Mouse (Mus musculus) heart, postnatal 0 days (tissue): ENCODE measurements around the gene Msh4. TPM values are rescaled to one million over a fixed set of nuclear protein-coding genes. Genes with fewer than 3 reads are reported as not detected.

ENCODE experiments used
- ATAC-seq: fragments of 200-750 bp; cut with Nextera tagmentation; 2 replicates; pipeline ENCODE4 v1.8.0; 2017; ENCODE audit warnings: low read depth, moderate number of reproducible peaks, moderate library complexity; ENCODE audit not compliant: insufficient read depth
- DNase-seq: peaks from one replicate; pipeline ENCODE4 v3.0.0-alpha.2; 2016; ENCODE audit warnings: low spot score
- H3K27ac ChIP-seq: fragments of 300-500 bp; sonication (generic); 2 replicates; pipeline ENCODE4 v1.5.1; 2014; ENCODE audit warnings: low read depth, mild to moderate bottlenecking
- H3K27me3 ChIP-seq: fragments of 300-500 bp; sonication (generic); 2 replicates; pipeline ENCODE4 v1.6.1; 2014; ENCODE audit warnings: low read length, mixed read lengths; ENCODE audit not compliant: control insufficient read depth, insufficient read depth
- H3K36me3 ChIP-seq: fragments of 300-500 bp; sonication (generic); replicated peaks from 2 replicates; pipeline ENCODE4 v1.6.1; 2014; ENCODE audit warnings: low read length, mixed read lengths; ENCODE audit not compliant: control insufficient read depth, insufficient read depth
- H3K4me1 ChIP-seq: fragments of 300-500 bp; sonication (generic); 2 replicates; pipeline ENCODE4 v1.6.1; 2014; ENCODE audit warnings: antibody characterized with exemption; ENCODE audit not compliant: control insufficient read depth, insufficient read depth
- H3K4me2 ChIP-seq: fragments of 300-500 bp; sonication (generic); 2 replicates; pipeline ENCODE4 v1.6.1; 2014; ENCODE audit warnings: low read depth, mild to moderate bottlenecking, low read length, moderate library complexity
- H3K4me3 ChIP-seq: fragments of 300-500 bp; sonication (generic); 2 replicates; pipeline ENCODE4 v1.5.1; 2014; ENCODE audit warnings: low read depth, low read length
- H3K9ac ChIP-seq: fragments of 300-500 bp; sonication (generic); replicated peaks from 2 replicates; pipeline ENCODE4 v1.6.1; 2014; ENCODE audit warnings: low read depth, low read length, mixed read lengths
- H3K9me3 ChIP-seq: fragments of 300-500 bp; sonication (generic); replicated peaks from 2 replicates; pipeline ENCODE4 v1.6.1; 2016; ENCODE audit warnings: low read length; ENCODE audit not compliant: control insufficient read depth
- CTCF ChIP-seq: IDR thresholded peaks from 2 replicates; pipeline ENCODE4 v1.5.1; 2016; ENCODE audit warnings: antibody characterized with exemption, control low read depth, low read depth
- EP300 ChIP-seq: IDR thresholded peaks from 2 replicates; pipeline ENCODE4 v1.6.1; 2016; ENCODE audit warnings: antibody characterized with exemption, low read depth
- whole genome bisulfite sequencing: fragments of 180-500 bp; shearing (Covaris S2); extraction: QIAGEN DNeasy Blood & Tissue Kit; methylation state at CpG from one replicate; pipeline ENCODE4 v1.1.7; 2014; 5-methylcytosine and 5-hydroxymethylcytosine counted together
- polyA plus RNA-seq: library from polyadenylated mRNA; unstranded; fragments of >200 nt; fragmentation: Nextera tagmentation; extraction: Ambion mirVana; gene quantifications from 2 replicates; pipeline ENCODE4 v1.2.1, GENCODE M21; 2015
- total RNA-seq: library from RNA; depleted of rRNA; stranded (reverse); fragments of >200 nt; gene quantifications from 2 replicates; pipeline ENCODE4 v1.2.3, GENCODE M21; 2014; ENCODE audit warnings: low replicate concordance; rRNA removed

The Msh4 gene
- total and polyA plus RNA-seq, 2 experiments from 2014 or later, result 0.07 TPM; not detected in 1

DNA sequence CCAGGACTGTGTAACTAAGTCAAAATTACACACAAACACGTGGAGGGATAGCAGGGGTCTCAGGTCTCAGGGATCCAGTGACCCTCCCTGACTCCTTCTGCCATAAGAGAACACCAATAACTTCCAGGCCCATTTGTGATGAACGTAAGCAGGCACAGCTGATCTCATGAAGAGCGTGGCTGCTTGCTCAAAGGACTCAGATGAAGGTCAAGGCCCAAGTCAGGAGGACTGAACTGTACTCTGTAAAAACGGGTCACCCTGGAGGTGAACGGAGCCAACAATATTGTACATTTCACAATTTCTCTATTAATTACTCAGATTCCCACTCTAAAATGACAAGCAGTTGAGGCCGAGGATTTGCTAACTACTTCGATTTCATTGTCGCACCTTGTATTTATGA is 91.9 kb downstream of the Msh4 start:
- ATAC-seq, result no peak
- WGBS, result 86% methylated on average over 8 of the region's 8 CpGs

DNA sequence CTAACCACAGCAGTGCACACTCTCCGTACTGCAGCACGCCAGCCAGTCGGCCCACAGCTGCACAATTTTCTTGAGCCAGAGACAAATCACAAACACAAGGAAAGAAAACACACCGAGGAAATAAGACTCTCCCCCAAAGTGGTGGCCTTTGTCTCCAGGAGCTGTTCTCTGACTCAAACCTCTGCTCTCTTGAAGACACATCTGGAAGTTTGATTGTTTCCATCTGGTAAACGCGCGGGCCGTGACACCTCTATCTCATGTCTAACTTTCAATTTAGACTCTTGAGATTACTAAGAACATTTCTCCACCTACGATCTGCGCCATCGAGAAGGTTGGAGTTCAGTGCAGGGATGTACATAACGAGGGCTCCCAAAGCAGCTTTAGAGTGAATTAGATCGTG is 97.5 kb downstream of the Msh4 start:
- ATAC-seq (no peak), DNase-seq (no peak)
- Histone ChIP-seq H3K27ac (no peak overlapping the region), H3K4me3 (no peak overlapping the region), H3K9ac (no peak overlapping the region), H3K36me3 (no peaks in the 10 kb centered on the region), H3K27me3 (no peaks in the 10 kb centered on the region), H3K4me1 (no peaks in the 10 kb centered on the region), H3K9me3 (no peaks in the 10 kb centered on the region), H3K4me2 (no peak overlapping the region)
- TF ChIP-seq EP300 (no peak), CTCF (no peak)
- 61% methylated on average over 13 of the region's 13 CpGs for WGBS

More for the DNA sequence above, 91.9 kb downstream of the Msh4 start:
- Histone ChIP-seq H3K27ac (no peak overlapping the region), H3K4me2 (no peak overlapping the region), H3K4me3 (no peak overlapping the region), H3K27me3 (no peaks in the 10 kb centered on the region), H3K4me1 (no peaks in the 10 kb centered on the region), H3K9ac (no peak overlapping the region), H3K36me3 (no peaks in the 10 kb centered on the region), H3K9me3 (no peaks in the 10 kb centered on the region)
- TF ChIP-seq EP300 (no peak), CTCF (no peak)
- no peak for DNase-seq

GRCm38 (mm10) chr3:153807444-153808149 is 98.3 kb downstream of the Msh4 start:
- Histone ChIP-seq H3K4me1 (no peaks in the 10 kb centered on the region), H3K9ac (no peak overlapping the region), H3K9me3 (no peaks in the 10 kb centered on the region), H3K27ac (no peak overlapping the region), H3K4me3 (no peak overlapping the region), H3K36me3 (no peaks in the 10 kb centered on the region), H3K27me3 (no peaks in the 10 kb centered on the region), H3K4me2 (no peak overlapping the region)
- no peak for ATAC-seq
- 76% methylated on average over 9 of the region's 9 CpGs for WGBS
- DNase-seq, result no peak
- no peak for TF ChIP-seq EP300
- no peak for TF ChIP-seq CTCF

Other genes with a start within 250 kb of the Msh4 start
- gene St6galnac3, start 181.0 kb downstream of the Msh4 start, total RNA-seq, result 15.2 and 22.5 TPM in 2 replicates
- 9.7 and 10.5 TPM in 2 replicates for gene St6galnac3, start 181.0 kb downstream of the Msh4 start, polyA plus RNA-seq
- gene Asb17, start 61.9 kb downstream of the Msh4 start, total RNA-seq, result not detected in 2 replicates
- gene Asb17, start 61.9 kb downstream of the Msh4 start, polyA plus RNA-seq, result 0.18 TPM in 2 replicates
- gene Rabggtb, start 6.9 kb upstream of the Msh4 start, total RNA-seq, result 119 and 159 TPM in 2 replicates
- 56.4 and 58.2 TPM in 2 replicates for gene Rabggtb, start 6.9 kb upstream of the Msh4 start, polyA plus RNA-seq
- gene Acadm, start 38.5 kb upstream of the Msh4 start, total RNA-seq, result 331 and 333 TPM in 2 replicates
- 642 and 671 TPM in 2 replicates for gene Acadm, start 38.5 kb upstream of the Msh4 start, polyA plus RNA-seq
- gene Slc44a5, start 67.3 kb upstream of the Msh4 start, total RNA-seq, result 0.42 and 0.66 TPM in 2 replicates
- gene Slc44a5, start 67.3 kb upstream of the Msh4 start, polyA plus RNA-seq, result 0.10 and 0.31 TPM in 2 replicates